Mouse (Mus musculus) cortical plate, adult 2 months (tissue): Measurements from ENCODE around the gene Eif4g3. TPM values are rescaled to one million over a fixed set of nuclear protein-coding genes. Genes with fewer than 3 reads are reported as not detected.

Experiments
- H3K27ac ChIP-seq: fragments of 200-500 bp; 2 replicates; pipeline ENCODE4 v1.5.1; 2012; ENCODE audit warnings: low read length, control low read depth, inconsistent platforms; ENCODE audit not compliant: insufficient read depth
- H3K4me1 ChIP-seq: fragments of 200-500 bp; 2 replicates; pipeline ENCODE4 v1.6.1; 2011; ENCODE audit warnings: low read length; ENCODE audit not compliant: control insufficient read depth, insufficient read depth
- H3K4me3 ChIP-seq: fragments of 200-500 bp; 2 replicates; pipeline ENCODE4 v1.5.1; 2011; ENCODE audit warnings: mild to moderate bottlenecking, low read length, control low read depth; ENCODE audit not compliant: insufficient read depth
- CTCF ChIP-seq: fragments of 200-500 bp; IDR thresholded peaks from 2 replicates; pipeline ENCODE4 v1.5.1; 2011; ENCODE audit warnings: mild to moderate bottlenecking, control low read depth, low read length; ENCODE audit not compliant: insufficient read depth; ENCODE audit errors: extremely low read depth
- POLR2A ChIP-seq: fragments of 200-500 bp; IDR thresholded peaks from 2 replicates; pipeline ENCODE4 v1.6.1; 2011; ENCODE audit warnings: mild to moderate bottlenecking, low read length, control low read depth; ENCODE audit not compliant: insufficient read depth; ENCODE audit errors: extremely low read depth
- polyA plus RNA-seq: library from polyadenylated mRNA; depleted of rRNA; stranded (reverse); fragments of >200 nt; gene quantifications from 2 replicates; pipeline ENCODE4 v1.2.3, GENCODE M21; 2012

Gene Eif4g3
- polyA plus RNA-seq, 1 experiment, result 148 TPM

DNA sequence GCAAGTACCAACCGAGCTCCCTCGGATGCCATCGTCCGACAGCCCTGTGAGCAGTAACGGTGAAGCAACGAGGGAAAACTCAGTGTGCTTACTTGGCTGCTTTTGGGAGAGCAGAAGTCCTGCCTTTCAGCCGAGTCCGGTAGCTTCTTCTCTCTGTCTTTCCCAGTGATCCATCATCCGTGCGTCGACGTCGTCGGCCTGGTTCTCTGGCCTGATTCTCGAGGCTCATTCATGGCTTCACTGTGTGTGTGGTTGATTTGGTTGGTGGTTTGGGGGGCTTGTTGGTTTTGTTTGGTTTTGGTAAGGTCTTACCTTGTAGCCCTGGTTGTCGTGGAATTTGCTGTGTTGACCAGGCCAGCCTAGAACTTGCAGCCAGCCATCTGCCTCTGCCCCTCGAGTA lies 145.0 kb downstream of the Eif4g3 start:
- H3K4me3 ChIP-seq, result no peak overlapping the region
- no peak for TF ChIP-seq CTCF
- TF ChIP-seq POLR2A, result no peak
- H3K4me1 ChIP-seq, result peaks cover 13% of the 10 kb centered on the region; the same call in 1 of the 2 replicates
- no peak overlapping the region for H3K27ac ChIP-seq

DNA sequence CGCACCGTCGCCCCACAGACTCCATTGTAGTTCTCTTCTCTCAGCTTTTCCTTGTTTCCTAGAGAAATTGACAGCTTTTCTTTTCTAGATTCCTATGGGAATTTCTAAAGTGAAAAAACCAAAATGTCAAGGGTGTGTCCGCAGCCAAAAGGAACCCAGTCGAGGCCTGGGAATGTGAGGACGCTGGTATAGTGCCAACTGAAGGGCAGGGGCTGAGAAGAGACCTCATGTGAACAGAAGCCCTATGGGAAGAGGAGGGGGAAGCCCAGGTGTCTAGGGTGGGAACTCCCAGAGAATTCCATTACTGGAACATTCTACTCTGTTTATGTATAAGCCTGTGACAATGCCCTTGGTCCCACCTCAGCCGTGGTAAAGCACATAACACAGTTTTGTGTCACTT lies 145.4 kb downstream of the Eif4g3 start:
- Histone ChIP-seq H3K27ac (no peak overlapping the region), H3K4me3 (no peak overlapping the region), H3K4me1 (peaks cover 13% of the 10 kb centered on the region; the same call in 1 of the 2 replicates)
- TF ChIP-seq POLR2A, result no peak
- no peak for TF ChIP-seq CTCF

DNA sequence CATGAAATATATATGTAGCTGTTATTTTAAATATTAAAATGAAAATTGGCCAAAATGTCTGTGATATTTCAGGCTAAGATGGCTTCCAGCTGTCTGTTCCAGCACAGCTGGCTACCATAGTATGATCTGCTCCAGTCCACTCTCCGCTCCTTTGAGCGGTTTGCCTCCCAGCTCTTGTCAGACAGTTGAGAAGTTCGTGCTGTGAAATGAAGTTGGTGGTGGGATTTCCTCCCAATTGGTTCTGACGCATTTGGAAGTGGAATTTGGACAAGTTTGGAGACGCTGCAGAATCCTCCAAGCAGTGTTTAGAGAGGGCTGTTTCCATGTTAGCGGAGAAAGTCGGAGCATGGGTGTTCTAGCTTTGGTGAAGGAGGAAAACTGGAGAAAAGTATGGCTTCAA lies 148.5 kb downstream of the Eif4g3 start:
- TF ChIP-seq CTCF (no peak), POLR2A (no peak)
- H3K4me1 ChIP-seq, result peaks cover 14% of the 10 kb centered on the region; the same call in 1 of the 2 replicates
- H3K4me3 ChIP-seq, result no peak overlapping the region
- H3K27ac ChIP-seq, result no peak overlapping the region

DNA sequence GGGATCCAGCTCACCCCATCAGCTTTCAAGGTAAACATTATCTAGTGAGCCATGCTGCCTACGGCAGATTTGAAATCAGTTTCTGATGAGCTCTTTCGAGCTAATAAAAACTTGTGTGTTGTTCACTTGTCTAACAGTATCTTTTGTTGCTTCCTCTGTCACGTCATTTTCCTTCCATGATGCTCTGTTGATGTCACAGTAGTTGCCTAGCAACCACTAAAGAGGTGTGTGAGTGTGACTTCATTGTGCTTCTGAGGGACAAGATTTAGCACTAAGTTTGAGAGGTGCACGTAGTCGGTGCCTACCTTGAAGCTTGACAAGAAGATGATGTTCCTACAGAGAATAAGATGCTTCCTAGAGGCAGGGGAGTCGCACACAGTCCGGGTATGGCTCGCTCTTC lies 154.4 kb downstream of the Eif4g3 start:
- TF ChIP-seq POLR2A (no peak), CTCF (no peak)
- Histone ChIP-seq H3K4me1 (peaks cover 2% of the 10 kb centered on the region; the same call in 1 of the 2 replicates), H3K27ac (no peak overlapping the region), H3K4me3 (no peak overlapping the region)

DNA sequence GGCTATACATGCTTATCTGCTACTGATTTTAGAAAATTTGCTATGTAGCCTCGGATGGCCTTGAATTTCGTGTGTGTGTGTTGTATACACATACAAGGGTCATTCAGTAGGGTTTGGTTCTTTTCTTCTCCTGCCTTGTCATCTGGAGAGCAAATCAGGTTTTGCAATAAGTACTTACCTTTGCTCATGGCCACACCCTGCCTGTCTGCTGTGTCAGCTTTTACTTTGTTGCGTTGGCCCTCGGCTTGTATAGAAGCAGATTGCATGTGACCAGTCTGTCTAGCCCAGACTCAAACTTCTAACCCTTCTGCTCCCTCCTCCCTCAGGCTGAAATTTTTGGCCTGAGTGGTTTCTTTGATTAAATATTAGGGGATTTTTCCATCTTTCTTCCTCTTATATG lies 157.2 kb downstream of the Eif4g3 start:
- H3K4me1 ChIP-seq, result no peaks in the 10 kb centered on the region
- no peak overlapping the region for H3K4me3 ChIP-seq
- H3K27ac ChIP-seq, result no peak overlapping the region
- TF ChIP-seq POLR2A, result no peak

DNA sequence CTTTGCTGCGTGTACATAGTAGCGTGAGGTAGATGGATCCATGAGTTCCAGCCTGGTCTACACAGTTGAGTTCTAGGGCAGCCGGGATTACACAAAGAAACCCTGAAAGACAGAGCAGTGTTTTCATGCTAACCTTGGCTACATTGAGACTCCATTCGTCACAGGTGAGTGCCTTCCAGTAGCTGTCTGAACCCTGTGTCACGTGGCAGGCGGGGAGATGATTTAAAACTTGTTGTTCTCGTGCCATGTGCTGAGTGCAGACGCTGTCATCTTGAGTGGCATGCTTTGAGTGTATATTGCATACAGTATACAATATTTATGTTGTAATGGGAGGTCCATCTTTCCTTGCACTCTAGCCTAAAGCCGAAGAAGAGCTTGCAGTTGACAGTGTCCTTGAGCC lies 158.4 kb downstream of the Eif4g3 start:
- Histone ChIP-seq H3K27ac (no peak overlapping the region), H3K4me3 (no peak overlapping the region), H3K4me1 (no peaks in the 10 kb centered on the region)
- no peak for TF ChIP-seq CTCF

DNA sequence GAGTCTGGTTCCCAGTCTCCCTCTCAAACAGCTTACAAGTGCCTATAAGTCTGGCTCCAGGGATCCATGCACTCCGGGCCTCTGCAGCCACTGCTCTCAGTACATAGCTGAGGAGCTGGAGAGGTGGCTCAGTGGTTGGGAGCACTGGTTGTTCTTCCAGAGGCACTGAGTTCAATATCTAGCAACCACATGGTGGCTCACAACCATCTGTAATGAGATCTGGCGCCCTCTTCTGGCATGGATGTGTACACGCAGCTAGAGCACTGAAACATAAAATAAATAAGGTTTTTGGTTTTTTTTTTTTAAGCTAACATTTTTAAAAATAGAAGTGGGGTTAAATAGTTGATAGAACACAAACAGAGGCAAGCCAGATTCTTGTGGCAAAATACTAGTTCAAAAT lies 161.2 kb downstream of the Eif4g3 start:
- no peak overlapping the region for H3K27ac ChIP-seq
- no peaks in the 10 kb centered on the region for H3K4me1 ChIP-seq
- peak; percentile 45 for TF ChIP-seq CTCF
- TF ChIP-seq POLR2A, result no peak
- no peak overlapping the region for H3K4me3 ChIP-seq

DNA sequence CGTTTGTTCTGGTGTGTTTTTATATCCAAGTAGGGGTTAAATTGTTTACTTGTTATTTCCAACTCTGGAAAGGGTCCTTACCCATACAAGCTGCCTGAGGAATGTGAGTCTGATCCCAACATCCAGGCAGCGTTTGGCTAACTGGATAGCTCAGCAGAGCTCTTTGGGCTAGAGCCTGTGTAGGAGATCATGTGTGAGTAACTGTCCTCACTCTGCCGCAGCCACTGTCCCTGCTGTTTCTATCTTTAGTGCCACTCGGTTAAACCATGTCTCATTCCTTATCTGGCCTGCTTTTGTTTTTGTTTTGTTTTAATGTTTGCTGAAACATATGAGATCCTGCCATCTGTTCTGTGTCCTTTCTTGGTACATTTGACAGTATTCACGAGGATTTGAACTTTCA lies 168.1 kb downstream of the Eif4g3 start:
- TF ChIP-seq POLR2A (no peak), CTCF (no peak)
- Histone ChIP-seq H3K27ac (peak overlapping the region; percentile 65; the same call in 1 of the 2 replicates), H3K4me3 (no peak overlapping the region), H3K4me1 (peaks cover 7% of the 10 kb centered on the region)

DNA sequence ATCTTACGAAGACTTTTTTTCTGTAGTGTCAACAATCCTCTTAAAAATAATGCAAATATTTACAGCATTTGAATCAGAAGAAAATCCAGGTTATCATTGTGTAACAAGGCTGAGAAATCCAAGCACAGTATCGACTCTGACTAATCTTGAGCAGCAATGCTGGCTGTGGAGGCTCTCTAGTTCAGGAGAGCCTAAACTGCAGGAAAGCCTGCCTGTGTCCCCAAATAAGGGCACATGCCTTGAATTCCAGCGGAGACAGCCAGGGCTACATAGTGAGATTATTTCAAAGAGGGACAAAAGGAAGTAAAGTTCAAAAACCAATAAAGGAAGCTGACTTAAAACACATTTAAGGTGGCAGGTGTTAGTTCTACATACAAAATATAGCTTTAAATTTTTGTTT lies 168.7 kb downstream of the Eif4g3 start:
- TF ChIP-seq CTCF (no peak), POLR2A (no peak)
- Histone ChIP-seq H3K4me3 (no peak overlapping the region), H3K27ac (no peak overlapping the region), H3K4me1 (peaks cover 7% of the 10 kb centered on the region)

DNA sequence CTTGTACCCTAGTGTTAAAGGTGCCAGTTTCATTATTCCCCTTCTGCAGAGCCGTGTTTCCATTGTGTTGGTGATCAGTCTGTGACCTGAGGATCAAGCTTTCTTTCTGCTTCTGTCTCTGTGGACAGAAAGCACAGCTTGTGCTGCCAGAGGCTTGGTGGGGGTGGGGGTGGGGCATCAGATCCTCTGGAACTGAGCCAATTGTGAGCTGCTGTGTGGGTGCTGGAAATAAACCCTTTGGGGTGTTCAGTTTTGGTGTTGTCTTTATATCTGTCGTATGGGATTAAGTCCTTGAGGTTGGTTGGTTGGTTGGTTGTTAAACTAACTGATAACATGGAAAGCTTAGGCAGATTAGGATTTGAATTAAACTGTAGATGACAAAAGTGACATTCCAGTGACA lies 171.0 kb downstream of the Eif4g3 start:
- Histone ChIP-seq H3K27ac (peak overlapping the region; percentile 28; the same call in 1 of the 2 replicates), H3K4me3 (no peak overlapping the region), H3K4me1 (peaks cover 7% of the 10 kb centered on the region)
- TF ChIP-seq POLR2A (no peak), CTCF (no peak)

DNA sequence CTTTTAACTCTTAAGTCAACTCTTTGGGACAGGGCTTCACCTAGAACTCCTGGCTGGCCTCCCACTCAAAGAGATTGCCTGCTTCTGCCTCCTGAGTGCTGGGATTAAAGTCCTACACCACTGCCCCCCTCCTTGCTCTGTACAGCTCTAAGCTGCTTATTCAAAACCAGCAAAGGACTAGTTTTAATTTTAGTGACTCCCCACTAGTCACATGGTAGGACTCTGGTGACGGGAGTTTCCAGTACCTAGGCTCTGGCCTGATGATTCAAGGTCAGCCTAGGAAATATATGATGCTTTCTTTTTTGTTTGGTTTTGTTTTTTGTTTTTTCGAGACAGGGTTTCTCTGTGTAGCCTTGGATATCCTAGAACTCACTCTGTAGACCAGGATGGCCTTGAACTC lies 172.0 kb downstream of the Eif4g3 start:
- TF ChIP-seq POLR2A (no peak), CTCF (no peak)
- Histone ChIP-seq H3K4me3 (no peak overlapping the region), H3K27ac (no peak overlapping the region), H3K4me1 (peaks cover 7% of the 10 kb centered on the region)
